Mouse (Mus musculus) cortical plate, adult 2 months (tissue): ENCODE data around the gene Hecw1.
"Not testable (repeated sequence)": the region's sequence is repeated elsewhere in the genome, so short reads cannot be mapped to it uniquely, and the experiment has no call there.

Experiments
- CTCF ChIP-seq: fragments of 200-500 bp; IDR thresholded peaks from 2 replicates; pipeline ENCODE4 v1.5.1; 2011; ENCODE audit warnings: mild to moderate bottlenecking, control low read depth, low read length; ENCODE audit not compliant: insufficient read depth; ENCODE audit errors: extremely low read depth
- POLR2A ChIP-seq: fragments of 200-500 bp; IDR thresholded peaks from 2 replicates; pipeline ENCODE4 v1.6.1; 2011; ENCODE audit warnings: mild to moderate bottlenecking, low read length, control low read depth; ENCODE audit not compliant: insufficient read depth; ENCODE audit errors: extremely low read depth

GRCm38 (mm10) chr13:14260939-14261338 is 262.1 kb downstream of the Hecw1 start:
- not testable (repeated sequence) for TF ChIP-seq POLR2A, CTCF
